Mouse (Mus musculus) embryonic facial prominence, embryonic 14.5 days (tissue): ENCODE measurements around the gene Trpc5. TPM values are rescaled to one million over a fixed set of nuclear protein-coding genes. Genes with fewer than 3 reads are reported as not detected.

Experiments used
- ATAC-seq: fragments of 200-750 bp; cut with Nextera tagmentation; 2 replicates; pipeline ENCODE4 v1.8.0; 2017; ENCODE audit warnings: low read depth, moderate number of reproducible peaks, moderate TSS enrichment
- DNase-seq: peaks from one replicate; pipeline ENCODE4 v3.0.0-alpha.2; 2015; ENCODE audit warnings: low spot score
- H3K27ac ChIP-seq: fragments of 300-500 bp; sonication (generic); replicated peaks from 2 replicates; pipeline ENCODE4 v1.5.1; 2014; ENCODE audit warnings: low read depth, mild to moderate bottlenecking, low read length, moderate library complexity
- H3K27me3 ChIP-seq: fragments of 300-500 bp; sonication (generic); replicated peaks from 2 replicates; pipeline ENCODE4 v1.6.1; 2014; ENCODE audit warnings: low read length; ENCODE audit not compliant: control insufficient read depth, insufficient read depth
- H3K36me3 ChIP-seq: fragments of 300-500 bp; sonication (generic); 2 replicates; pipeline ENCODE4 v1.6.1; 2014; ENCODE audit warnings: low read length, mixed read lengths; ENCODE audit not compliant: control insufficient read depth, insufficient read depth
- H3K4me1 ChIP-seq: fragments of 300-500 bp; sonication (generic); 2 replicates; pipeline ENCODE4 v1.6.1; 2014; ENCODE audit warnings: antibody characterized with exemption, low read length; ENCODE audit not compliant: control insufficient read depth, insufficient read depth
- H3K4me2 ChIP-seq: fragments of 300-500 bp; sonication (generic); 2 replicates; pipeline ENCODE4 v1.6.1; 2014; ENCODE audit warnings: low read depth, mild to moderate bottlenecking, low read length, moderate library complexity, mixed read lengths
- H3K4me3 ChIP-seq: fragments of 300-500 bp; sonication (generic); 2 replicates; pipeline ENCODE4 v1.5.1; 2014; ENCODE audit warnings: low read depth, mild to moderate bottlenecking, low read length
- H3K9ac ChIP-seq: fragments of 300-500 bp; sonication (generic); 2 replicates; pipeline ENCODE4 v1.6.1; 2014; ENCODE audit warnings: low read depth, mild to moderate bottlenecking, low read length, moderate library complexity, mixed read lengths
- H3K9me3 ChIP-seq: fragments of 300-500 bp; sonication (generic); 2 replicates; pipeline ENCODE4 v1.6.1; 2016; ENCODE audit warnings: low read length; ENCODE audit not compliant: control insufficient read depth
- WGBS: fragments of 180-500 bp; shearing (Covaris S2); extraction: QIAGEN DNeasy Blood & Tissue Kit; methylation state at CpG from one replicate; pipeline ENCODE4 v1.1.7; 2014; 5-methylcytosine and 5-hydroxymethylcytosine counted together
- polyA plus RNA-seq: library from polyadenylated mRNA; unstranded; fragments of >200 nt; fragmentation: Nextera tagmentation; extraction: Ambion mirVana; gene quantifications from 2 replicates; pipeline ENCODE4 v1.2.1, GENCODE M21; 2014

The Trpc5 gene
- 0.97 and 0.99 TPM in 2 replicates for polyA plus RNA-seq

GRCm38 (mm10) chrX:144688142-144688206, at the start of gene Trpc5:
Gene Trpc5 (minus strand): TSS chrX:144688180.
- Histone ChIP-seq H3K27me3 (peaks cover 47% of the 10 kb centered on the region), H3K9me3 (no peaks in the 10 kb centered on the region), H3K27ac (no peak within 1 kb of the TSS), H3K9ac (peak within 1 kb of the TSS; percentile 58), H3K4me2 (peak within 1 kb of the TSS; percentile 61), H3K36me3 (no peaks in the 10 kb centered on the region), H3K4me1 (no peaks in the 10 kb centered on the region), H3K4me3 (peak within 1 kb of the TSS; percentile 43)
- ATAC-seq = no peak
- WGBS = 8% methylated on average over 1 of the region's 1 CpGs
- DNase-seq = no peak

- H3K4me3 ChIP-seq = no peak overlapping the region
- H3K4me1 ChIP-seq = no peaks in the 10 kb centered on the region
- H3K4me2 ChIP-seq = no peak overlapping the region
- 81% methylated on average over 1 of the region's 1 CpGs for WGBS
- H3K27ac ChIP-seq = no peak overlapping the region
- DNase-seq (no peak), ATAC-seq (no peak)
- H3K9ac ChIP-seq = no peak overlapping the region
- H3K36me3 ChIP-seq = no peaks in the 10 kb centered on the region
- H3K9me3 ChIP-seq = no peaks in the 10 kb centered on the region
- no peaks in the 10 kb centered on the region for H3K27me3 ChIP-seq
Measured at GRCm38 (mm10) chrX:144716330-144716729, 28.4 kb upstream of the Trpc5 start.

GRCm38 (mm10) chrX:144689859-144690181, 1.8 kb upstream of the Trpc5 start:
- H3K4me1 ChIP-seq = no peaks in the 10 kb centered on the region
- 20% methylated on average over 7 of the region's 7 CpGs for WGBS
- peak overlapping the region; percentile 61 for H3K4me2 ChIP-seq
- peaks cover 44% of the 10 kb centered on the region for H3K27me3 ChIP-seq
- no peak overlapping the region for H3K27ac ChIP-seq
- no peak overlapping the region for H3K9ac ChIP-seq
- peak overlapping the region; percentile 43; the same call in 1 of the 2 replicates for H3K4me3 ChIP-seq
- ATAC-seq (peak; percentile 70), DNase-seq (peak; percentile 65)
- H3K9me3 ChIP-seq = no peaks in the 10 kb centered on the region
- no peaks in the 10 kb centered on the region for H3K36me3 ChIP-seq

GRCm38 (mm10) chrX:144689119-144689858, 1.3 kb upstream of the Trpc5 start:
- WGBS = 18% methylated on average over 18 of the region's 21 CpGs
- Histone ChIP-seq H3K9ac (peak overlapping the region; percentile 58), H3K27me3 (peaks cover 49% of the 10 kb centered on the region), H3K4me1 (no peaks in the 10 kb centered on the region), H3K9me3 (no peaks in the 10 kb centered on the region), H3K27ac (no peak overlapping the region), H3K4me3 (peak overlapping the region; percentile 43), H3K36me3 (no peaks in the 10 kb centered on the region), H3K4me2 (peak overlapping the region; percentile 61)
- ATAC-seq (peak; percentile 53; the same call in 1 of the 2 replicates), DNase-seq (no peak)

GRCm38 (mm10) chrX:144688207-144689118, 483 bp upstream of the Trpc5 start, which contains the start of gene Rtl4:
Gene Rtl4 (plus strand): TSS chrX:144688907.
- Histone ChIP-seq H3K27ac (no peak within 1 kb of the TSS), H3K27me3 (peaks cover 49% of the 10 kb centered on the region), H3K4me2 (peak within 1 kb of the TSS; percentile 61), H3K36me3 (no peaks in the 10 kb centered on the region), H3K9ac (peak within 1 kb of the TSS; percentile 58), H3K9me3 (no peaks in the 10 kb centered on the region), H3K4me1 (no peaks in the 10 kb centered on the region), H3K4me3 (peak within 1 kb of the TSS; percentile 43)
- 17% methylated on average over 9 of the region's 31 CpGs for WGBS
- ATAC-seq (peak; percentile 53; the same call in 1 of the 2 replicates), DNase-seq (no peak)

GRCm38 (mm10) chrX:144687742-144688141, 238 bp downstream of the Trpc5 start:
- peak overlapping the region; percentile 43 for H3K4me3 ChIP-seq
- 30% methylated on average over 16 of the region's 20 CpGs for WGBS
- no peak overlapping the region for H3K27ac ChIP-seq
- H3K4me2 ChIP-seq = peak overlapping the region; percentile 61
- H3K27me3 ChIP-seq = peaks cover 45% of the 10 kb centered on the region
- H3K9ac ChIP-seq = no peak overlapping the region
- H3K36me3 ChIP-seq = no peaks in the 10 kb centered on the region
- no peaks in the 10 kb centered on the region for H3K9me3 ChIP-seq
- no peaks in the 10 kb centered on the region for H3K4me1 ChIP-seq
- no peak for DNase-seq
- ATAC-seq = no peak

GRCm38 (mm10) chrX:144652196-144652595, 35.8 kb downstream of the Trpc5 start:
- WGBS = 65% methylated on average over 2 of the region's 2 CpGs
- Histone ChIP-seq H3K9ac (no peak overlapping the region), H3K4me1 (no peaks in the 10 kb centered on the region), H3K27me3 (no peaks in the 10 kb centered on the region), H3K4me2 (no peak overlapping the region), H3K9me3 (no peaks in the 10 kb centered on the region), H3K4me3 (no peak overlapping the region), H3K36me3 (no peaks in the 10 kb centered on the region), H3K27ac (no peak overlapping the region)
- no peak for DNase-seq
- ATAC-seq = no peak

GRCm38 (mm10) chrX:144645394-144645793, 42.6 kb downstream of the Trpc5 start:
- H3K36me3 ChIP-seq = no peaks in the 10 kb centered on the region
- no peak overlapping the region for H3K27ac ChIP-seq
- H3K9me3 ChIP-seq = no peaks in the 10 kb centered on the region
- DNase-seq (no peak), ATAC-seq (no peak)
- 45% methylated on average over 1 of the region's 1 CpGs for WGBS
- H3K4me2 ChIP-seq = no peak overlapping the region
- no peak overlapping the region for H3K4me3 ChIP-seq
- no peak overlapping the region for H3K9ac ChIP-seq
- no peaks in the 10 kb centered on the region for H3K27me3 ChIP-seq
- H3K4me1 ChIP-seq = no peaks in the 10 kb centered on the region
